Mouse (Mus musculus) thymus, postnatal 4 days (tissue): ENCODE results near the gene Fbf1.
"Not testable (repeated sequence)": the region's sequence is repeated elsewhere in the genome, so short reads cannot be mapped to it uniquely, and the experiment has no call there.

ENCODE experiments used
- DNase-seq: peaks from one replicate; pipeline ENCODE4 v3.0.0; 2021

Gene Fbf1

GRCm38 (mm10) chr11:116106963-116107776, 60.8 kb downstream of the Fbf1 start:
- DNase-seq, result no peak

GRCm38 (mm10) chr11:116106154-116106962, 61.6 kb downstream of the Fbf1 start:
- no peak for DNase-seq

GRCm38 (mm10) chr11:116105065-116105464, 62.9 kb downstream of the Fbf1 start:
- DNase-seq, result no peak

GRCm38 (mm10) chr11:116104006-116104646, 63.8 kb downstream of the Fbf1 start:
- no peak for DNase-seq

GRCm38 (mm10) chr11:116103572-116103971, 64.4 kb downstream of the Fbf1 start:
- DNase-seq, result no peak

GRCm38 (mm10) chr11:116102472-116102871, 65.5 kb downstream of the Fbf1 start:
- no peak for DNase-seq

- DNase-seq, result no peak
These were observed 66.0 kb downstream of the Fbf1 start for GRCm38 (mm10) chr11:116101931-116102381.

GRCm38 (mm10) chr11:116100839-116101238, 67.1 kb downstream of the Fbf1 start:
- no peak for DNase-seq

GRCm38 (mm10) chr11:116100385-116100784, 67.6 kb downstream of the Fbf1 start:
- DNase-seq, result no peak

GRCm38 (mm10) chr11:116099462-116099861, 68.5 kb downstream of the Fbf1 start:
- no peak for DNase-seq

GRCm38 (mm10) chr11:116098711-116099460, 69.1 kb downstream of the Fbf1 start:
- DNase-seq, result no peak

GRCm38 (mm10) chr11:116096213-116097108, 71.5 kb downstream of the Fbf1 start:
- peak; percentile 73 for DNase-seq

GRCm38 (mm10) chr11:116095573-116095972, 72.4 kb downstream of the Fbf1 start:
- DNase-seq, result no peak

- DNase-seq, result no peak
These were observed 74.0 kb downstream of the Fbf1 start for GRCm38 (mm10) chr11:116093771-116094565.

GRCm38 (mm10) chr11:116092959-116093358, 75.0 kb downstream of the Fbf1 start:
- DNase-seq, result not testable (repeated sequence)
